Mouse (Mus musculus) heart, adult 9 months (tissue): ENCODE measurements around the gene Rbfox1.

Source experiments
- DNase-seq, 2 experiments: peaks; one replicate each; pipeline ENCODE4 v3.0.0; 2022; ENCODE audit warnings: low spot score in 2 of 2

The Rbfox1 gene

GRCm38 (mm10) chr16:7145505-7145904 is 1260.3 kb downstream of the Rbfox1 start:
- no peak for DNase-seq

GRCm38 (mm10) chr16:7146454-7146853 is 1261.3 kb downstream of the Rbfox1 start:
- DNase-seq, result no peak

- DNase-seq, result no peak
These were observed 1262.7 kb downstream of the Rbfox1 start for GRCm38 (mm10) chr16:7147884-7148283.

DNA sequence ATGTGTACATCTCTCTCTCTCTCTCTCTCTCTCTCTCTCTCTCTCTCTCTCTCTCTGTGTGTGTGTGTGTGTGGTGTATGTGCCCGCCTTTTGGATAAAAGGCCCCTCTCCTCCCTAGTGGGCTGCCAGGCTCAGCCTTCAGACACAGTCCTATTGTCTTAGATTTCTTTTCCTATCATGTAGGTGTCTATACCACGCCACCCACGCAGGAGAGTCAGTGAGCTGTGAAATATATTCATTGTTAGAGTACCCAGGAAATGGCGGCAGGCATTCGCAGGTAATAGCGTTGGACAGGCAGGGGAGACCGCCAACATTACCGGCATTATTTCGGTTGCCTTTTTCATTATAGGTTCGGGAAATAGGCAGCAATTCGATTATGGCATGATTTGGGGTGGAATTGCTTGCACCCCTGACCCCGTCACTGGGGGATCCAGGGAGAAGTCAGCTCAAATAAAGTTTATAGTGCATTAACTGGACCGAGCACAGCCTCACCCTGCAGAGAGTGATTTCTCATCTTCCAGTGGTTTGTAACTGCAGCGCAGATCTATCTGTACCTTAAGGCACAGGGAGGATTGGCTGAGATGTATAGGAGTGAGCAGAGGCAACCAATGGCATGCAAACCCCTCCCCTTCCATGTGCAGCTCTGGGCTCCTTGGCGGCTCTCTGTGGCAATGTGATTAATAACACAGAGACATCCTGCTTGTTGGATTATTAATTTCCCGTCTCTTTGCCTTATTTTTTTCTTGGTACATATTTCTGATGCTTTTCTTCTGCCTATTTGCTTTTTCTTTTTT is 1264.1 kb downstream of the Rbfox1 start:
- DNase-seq, result no peak

DNA sequence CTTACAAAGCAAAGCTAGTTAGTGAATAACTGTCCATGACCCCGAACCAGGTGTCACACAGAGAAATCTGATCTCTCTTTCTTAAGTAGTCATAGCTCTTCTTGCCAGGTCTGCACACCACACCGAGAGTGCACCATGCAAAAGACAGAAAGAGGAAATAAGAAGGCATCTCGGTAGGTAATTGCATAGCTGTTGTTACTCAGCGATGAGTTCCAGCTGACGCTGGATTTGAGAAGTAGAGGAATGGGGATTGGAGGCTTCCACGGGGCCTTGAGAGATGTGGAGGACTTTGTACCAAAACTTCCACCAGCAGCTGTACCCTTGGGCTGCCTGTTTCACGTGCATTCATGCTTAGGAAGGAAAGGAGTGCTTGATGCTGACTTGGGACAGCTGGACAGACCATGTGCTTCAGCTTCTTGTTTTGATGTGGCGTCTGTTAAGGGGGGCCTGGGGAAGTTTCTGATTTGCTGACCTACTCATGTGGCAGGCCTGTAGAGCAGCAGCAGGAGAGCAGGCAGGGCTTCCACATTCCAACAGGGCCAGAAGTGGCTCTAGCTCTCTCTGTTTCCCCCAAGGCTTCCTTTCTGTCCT is 1265.1 kb downstream of the Rbfox1 start:
- peak; percentile 73 to 85 for DNase-seq

DNA sequence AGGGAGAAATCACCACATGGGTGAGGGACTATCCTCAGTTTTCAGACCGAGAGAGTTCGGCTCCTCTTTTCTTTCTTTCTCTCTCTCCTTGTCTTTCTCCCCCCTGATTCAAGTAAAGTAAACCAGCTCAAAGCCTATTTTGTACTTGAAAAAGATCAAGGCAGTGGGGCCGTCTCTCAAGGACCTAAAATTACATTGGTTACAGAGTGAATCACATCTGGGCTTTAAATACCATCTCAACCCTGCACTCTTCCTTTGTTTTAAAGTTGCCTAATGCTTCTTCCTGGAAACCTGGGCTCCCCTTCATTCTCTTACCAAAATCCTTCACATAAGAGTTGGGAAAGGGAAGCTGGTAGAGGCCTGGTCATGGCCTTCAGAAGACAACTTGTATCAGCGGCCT is 1267.2 kb downstream of the Rbfox1 start:
- DNase-seq, result no peak

DNA sequence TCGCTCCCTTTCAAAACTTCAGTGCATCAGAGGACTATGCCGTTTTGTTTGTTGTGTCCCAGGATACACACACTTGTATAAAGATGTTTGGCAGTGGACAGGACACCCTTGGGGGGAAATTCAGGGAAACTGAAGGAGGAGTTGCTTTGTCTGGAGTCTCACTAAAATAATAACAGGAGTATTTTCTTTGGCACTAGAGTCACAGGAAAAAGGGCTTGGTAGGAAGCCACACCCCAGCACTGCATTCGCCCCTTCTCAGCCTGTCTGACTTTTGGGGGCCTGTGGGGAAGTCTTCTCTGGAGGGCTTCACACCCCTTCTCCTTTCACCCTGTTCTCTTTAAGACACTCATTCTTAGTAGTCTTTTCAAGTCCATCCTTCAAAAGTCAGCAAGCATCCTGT is 1269.5 kb downstream of the Rbfox1 start:
- DNase-seq, result peak in 1 of 2 experiments; percentile 45

DNA sequence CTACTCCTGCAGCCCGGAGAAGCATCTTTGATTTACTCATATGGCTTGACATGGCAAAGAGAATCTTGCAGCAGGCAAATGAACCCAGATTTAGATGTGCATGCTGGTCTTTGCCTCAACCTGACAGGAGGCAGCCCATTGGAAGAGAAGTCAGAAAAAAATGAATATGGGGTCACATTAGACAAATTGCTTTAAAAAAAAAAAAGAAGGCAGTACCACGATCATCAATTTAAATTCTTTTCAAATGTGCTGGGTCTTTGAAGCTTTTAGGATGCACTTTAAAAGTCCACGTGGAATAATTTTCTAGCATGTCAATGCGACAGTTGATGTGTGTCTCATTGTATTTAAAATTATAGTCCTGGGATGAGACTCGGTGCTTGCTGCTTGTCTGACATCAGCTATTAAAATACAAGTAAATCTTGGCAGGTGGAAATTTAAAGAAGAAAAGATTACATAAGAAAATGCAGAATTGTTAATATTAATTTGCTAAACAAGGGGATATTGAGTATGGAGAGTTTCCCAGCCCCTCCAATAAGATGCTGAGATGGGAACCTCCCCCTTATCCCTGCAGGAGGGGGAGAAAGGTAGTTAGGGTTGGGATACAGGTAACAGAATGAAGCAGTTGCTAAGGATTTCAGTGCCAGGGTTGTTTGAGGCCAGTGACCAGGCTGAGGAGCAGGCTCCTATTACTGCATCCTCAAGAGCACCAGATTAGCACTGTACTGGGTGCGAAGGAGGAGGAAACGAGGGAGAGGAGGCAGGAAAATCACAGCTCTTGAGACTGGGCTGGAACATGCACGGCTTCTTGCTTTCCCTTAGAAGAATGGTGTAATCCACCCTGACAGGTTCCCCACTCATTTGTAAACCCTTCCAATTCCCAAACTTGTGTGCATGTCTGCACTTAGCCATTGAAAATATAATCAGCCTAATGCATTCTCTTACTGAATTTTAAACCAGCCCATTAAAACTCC is 1274.0 kb downstream of the Rbfox1 start:
- no peak for DNase-seq

GRCm38 (mm10) chr16:7159827-7160217 is 1274.7 kb downstream of the Rbfox1 start:
- no peak for DNase-seq

DNA sequence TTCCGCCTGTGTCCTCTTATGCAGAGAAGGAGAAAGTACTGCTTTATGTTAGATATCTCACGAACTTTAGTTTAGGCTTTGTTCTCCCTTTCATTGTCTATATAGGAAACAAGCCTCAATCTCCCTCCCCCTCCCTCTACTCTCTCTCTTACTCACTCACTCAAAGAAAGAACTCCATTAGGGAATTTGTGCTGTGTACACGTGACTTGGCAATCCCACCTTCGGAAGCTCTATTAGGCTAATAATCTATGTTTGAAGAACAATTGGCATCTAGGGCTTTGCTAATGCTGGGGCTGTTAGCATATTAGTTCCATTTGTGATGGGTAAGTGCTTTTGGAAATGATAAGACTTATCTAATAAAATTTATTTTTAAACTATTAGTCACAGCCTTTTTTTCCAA is 1277.0 kb downstream of the Rbfox1 start:
- no peak for DNase-seq

DNA sequence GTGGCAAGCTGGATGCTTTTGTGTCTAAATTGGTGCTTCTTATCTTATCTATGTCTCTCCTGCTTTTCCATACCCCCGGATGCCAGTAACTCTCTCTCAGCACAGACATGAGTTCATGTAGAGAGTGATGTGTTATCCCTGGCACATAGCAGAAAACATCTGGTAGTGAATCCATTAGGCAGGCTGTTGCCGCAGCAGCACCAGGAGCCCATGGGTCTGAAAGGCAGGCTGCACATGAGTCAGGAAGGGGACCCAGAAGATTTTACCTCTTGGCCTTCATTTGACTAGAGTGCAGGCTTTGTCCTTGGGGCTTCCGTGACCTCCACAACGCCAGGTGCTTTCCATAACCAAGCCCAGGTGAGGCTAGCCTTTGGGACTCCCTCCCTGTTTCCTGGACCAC is 1278.5 kb downstream of the Rbfox1 start:
- DNase-seq, result no peak

GRCm38 (mm10) chr16:7164153-7164737 is 1279.1 kb downstream of the Rbfox1 start:
- no peak for DNase-seq

DNA sequence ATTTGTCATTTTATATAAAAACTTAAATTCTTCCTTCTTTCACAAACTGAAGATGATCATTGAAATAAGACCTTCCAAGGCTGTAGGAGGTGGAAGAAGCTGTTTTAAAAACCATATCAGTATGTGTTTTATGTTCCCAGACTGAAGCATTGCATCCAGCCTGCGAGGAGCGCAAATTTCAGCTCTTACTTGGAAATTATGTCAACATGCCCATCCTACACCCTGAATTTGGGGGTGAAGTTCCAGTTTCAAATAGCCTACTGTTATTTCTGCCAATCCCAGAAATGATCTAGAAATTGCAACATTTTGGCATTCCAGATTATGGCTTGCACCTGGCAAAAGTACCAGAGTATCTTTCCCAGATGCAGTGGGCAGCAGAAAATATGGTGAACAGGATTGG is 1290.8 kb downstream of the Rbfox1 start:
- no peak for DNase-seq

- DNase-seq, result no peak
These were observed 1302.6 kb downstream of the Rbfox1 start for GRCm38 (mm10) chr16:7187788-7188187.

DNA sequence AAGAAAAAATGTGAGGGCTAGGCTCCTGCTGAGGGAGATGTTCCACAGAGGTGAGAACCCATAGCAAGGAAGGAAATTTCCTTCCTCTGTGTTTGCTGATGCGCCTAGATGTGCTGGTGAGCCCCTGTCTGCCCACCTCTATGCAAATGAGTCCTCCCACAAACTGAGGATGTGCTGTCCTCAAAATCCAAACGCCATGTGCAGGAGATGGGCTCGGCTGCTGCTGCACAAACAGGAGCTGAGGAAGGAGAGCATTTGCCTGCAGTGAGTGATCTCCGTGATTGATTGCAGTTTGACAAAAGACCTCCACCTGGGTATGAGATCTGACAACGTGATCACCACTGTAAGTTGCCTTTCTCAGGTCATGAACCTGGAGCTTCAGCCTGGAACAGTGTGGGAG is 1308.4 kb downstream of the Rbfox1 start:
- no peak for DNase-seq

DNA sequence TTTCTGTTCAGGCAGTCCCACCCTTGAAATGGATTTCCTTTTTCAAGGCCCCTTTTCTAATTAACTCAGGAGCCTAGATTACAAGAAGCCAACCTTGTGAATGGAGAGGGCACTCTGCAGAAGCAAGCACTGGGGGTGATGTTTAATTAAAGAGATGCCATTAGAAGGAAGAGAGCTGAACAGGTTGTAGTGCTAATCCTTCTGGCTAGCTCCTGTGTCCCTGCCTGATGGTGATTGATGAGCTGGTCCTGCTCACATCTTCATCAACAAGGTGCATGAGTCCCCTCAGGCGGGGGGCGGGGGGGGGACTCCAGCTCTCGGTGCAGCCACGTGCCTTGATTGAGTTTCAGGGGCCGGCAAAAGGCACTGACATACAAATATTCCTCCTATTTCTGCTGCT is 1312.8 kb downstream of the Rbfox1 start:
- no peak for DNase-seq

DNA sequence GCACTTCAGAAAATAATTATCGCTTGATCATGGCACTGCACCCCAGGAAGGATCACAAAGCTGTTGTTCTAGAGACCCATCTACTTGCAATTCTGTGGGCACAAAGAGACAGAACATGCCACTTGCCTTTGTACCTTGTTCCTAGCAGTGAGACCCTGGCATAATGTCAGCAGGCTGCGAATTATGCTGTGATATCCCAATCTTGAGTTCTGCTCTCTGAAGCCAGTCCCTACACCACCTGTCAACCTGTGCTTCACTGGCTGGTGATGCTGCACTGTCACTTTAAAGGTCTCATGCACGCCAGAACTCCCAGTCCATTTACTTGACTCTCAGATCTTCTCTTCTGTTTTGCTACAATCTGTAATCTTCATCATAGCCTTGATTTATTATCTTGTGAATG is 1315.1 kb downstream of the Rbfox1 start:
- DNase-seq, result no peak

- no peak for DNase-seq
These were observed 1316.7 kb downstream of the Rbfox1 start for GRCm38 (mm10) chr16:7201816-7202215.

DNA sequence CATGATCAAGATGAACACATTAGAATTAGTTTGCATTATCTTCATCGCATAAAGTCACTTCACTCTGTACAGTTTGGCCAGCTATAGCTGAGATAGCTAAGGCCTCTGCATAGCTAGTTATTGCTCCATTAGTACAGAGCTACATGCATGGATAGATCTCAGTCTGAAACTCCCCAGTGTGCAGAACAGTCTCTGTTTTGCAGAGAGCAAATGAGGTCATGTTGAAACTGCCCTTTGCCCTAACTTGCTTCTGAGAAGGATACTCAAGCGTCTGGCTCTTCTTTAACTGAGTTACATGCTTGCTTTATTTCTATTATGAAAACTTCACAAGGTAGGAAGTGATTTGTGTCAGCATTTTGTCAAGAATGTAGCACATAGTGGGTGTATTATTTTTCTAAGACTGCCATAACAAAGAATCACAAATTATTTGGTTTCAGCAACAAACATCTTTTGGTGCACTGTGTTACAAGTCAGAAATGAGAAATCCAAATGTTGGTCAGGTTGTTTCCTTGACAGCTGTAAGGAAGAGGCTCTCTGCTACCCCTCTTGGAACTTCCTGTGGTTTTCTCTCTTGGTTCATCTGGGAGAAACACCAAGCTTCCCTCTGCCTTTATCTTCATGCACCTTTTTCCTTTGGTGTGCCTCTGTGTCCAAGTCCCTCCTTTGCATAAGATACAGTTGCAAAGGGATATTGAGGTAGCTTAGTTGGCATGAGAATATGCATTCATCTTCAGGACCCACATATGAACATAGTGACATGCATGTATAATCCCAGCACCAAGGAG is 1321.2 kb downstream of the Rbfox1 start:
- DNase-seq, result no peak

- DNase-seq, result no peak
These were observed 1322.4 kb downstream of the Rbfox1 start for GRCm38 (mm10) chr16:7207599-7207998.

DNA sequence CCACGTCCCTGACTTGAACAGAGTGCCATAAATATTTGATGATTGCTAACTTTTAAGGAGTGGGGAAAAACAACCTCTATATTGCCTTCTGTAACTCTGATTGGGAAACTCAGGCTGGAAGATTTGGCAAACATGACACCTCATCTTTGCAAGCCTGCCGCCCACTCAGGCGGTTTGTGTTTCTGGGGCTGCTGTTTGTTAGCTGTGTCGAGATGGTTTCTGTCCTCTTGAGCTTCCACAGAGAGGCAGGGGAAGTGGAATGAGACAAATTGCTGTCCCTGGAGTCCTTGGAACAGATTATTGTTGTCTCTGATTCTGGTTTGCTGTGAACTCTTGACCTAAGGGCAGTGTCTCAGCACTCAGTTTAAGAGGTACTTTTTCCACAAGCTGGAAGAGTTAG is 1327.6 kb downstream of the Rbfox1 start:
- DNase-seq, result peak in 1 of 2 experiments; percentile 9
